Mouse (Mus musculus) left cerebral cortex, postnatal 10 days (tissue): ENCODE results near the gene Atp11b. TPM values are rescaled to one million over a fixed set of nuclear protein-coding genes. Genes with fewer than 3 reads are reported as not detected.

ENCODE experiments used
- DNase-seq, 2 experiments: peaks; one replicate each; pipeline ENCODE4 v3.0.0; 2021 to 2022; ENCODE audit warnings: low spot score in 2 of 2, mixed read lengths in 1 of 2; ENCODE audit errors: extremely low spot score in 1 of 2
- intact Hi-C: fragments of 180-260 bp; cut with DNase I; formaldehyde crosslinking; loops from one replicate; pipeline ENCODE4 v1.15.1; 2025
- total RNA-seq, 2 experiments: library from RNA; stranded (reverse); gene quantifications; 2 replicates each; pipeline ENCODE4 v1.2.3; 2021

Atp11b gene
- total RNA-seq, 2 experiments from 2014 or later, result 183 to 201 TPM

- DNase-seq, result no peak
- intact Hi-C loops, result no loop called here
These were observed 8.8 kb downstream of the Atp11b start for GRCm38 (mm10) chr3:35762735-35763134.

- intact Hi-C loops, result no loop called here
- DNase-seq, result no peak
These were observed 11.0 kb downstream of the Atp11b start for GRCm38 (mm10) chr3:35764637-35765617.

- intact Hi-C loops, result no loop called here
- DNase-seq, result no peak
These were observed 25.8 kb downstream of the Atp11b start for GRCm38 (mm10) chr3:35779748-35780147.

- no peak for DNase-seq
- intact Hi-C loops, result loop anchor here (10.0 kb wide), 1 partner anchor 273 kb away; no protein-coding TSS in a partner anchor
These were observed 48.1 kb downstream of the Atp11b start for GRCm38 (mm10) chr3:35802040-35802439.

GRCm38 (mm10) chr3:35819887-35820286, 66.0 kb downstream of the Atp11b start:
- intact Hi-C loops, result no loop called here

GRCm38 (mm10) chr3:35822036-35822435, 68.1 kb downstream of the Atp11b start:
- no peak for DNase-seq
- intact Hi-C loops, result no loop called here

More at GRCm38 (mm10) chr3:35819887-35820286, 66.0 kb downstream of the Atp11b start:
- DNase-seq, result no peak

GRCm38 (mm10) chr3:35849326-35849725, 95.4 kb downstream of the Atp11b start:
- intact Hi-C loops, result no loop called here
- no peak for DNase-seq

- no peak for DNase-seq
- intact Hi-C loops, result no loop called here
These were observed 129.4 kb downstream of the Atp11b start for GRCm38 (mm10) chr3:35883267-35883666.

- intact Hi-C loops, result no loop called here
- DNase-seq, result no peak
These were observed 135.6 kb downstream of the Atp11b start for GRCm38 (mm10) chr3:35889531-35889930.

GRCm38 (mm10) chr3:35891123-35891522, 137.2 kb downstream of the Atp11b start:
- intact Hi-C loops, result no loop called here
- DNase-seq, result no peak

- intact Hi-C loops, result no loop called here
- no peak for DNase-seq
These were observed 139.2 kb downstream of the Atp11b start for GRCm38 (mm10) chr3:35893156-35893555.

GRCm38 (mm10) chr3:35897900-35898299, 144.0 kb downstream of the Atp11b start:
- no peak for DNase-seq
- intact Hi-C loops, result no loop called here

GRCm38 (mm10) chr3:35899109-35899508, 145.2 kb downstream of the Atp11b start:
- intact Hi-C loops, result no loop called here
- DNase-seq, result no peak

- no peak for DNase-seq
- intact Hi-C loops, result no loop called here
These were observed 146.8 kb downstream of the Atp11b start for GRCm38 (mm10) chr3:35900555-35901204.

Other genes starting within 250 kb of the Atp11b start
- gene Dcun1d1, start 183.3 kb downstream of the Atp11b start, total RNA-seq, result 10 to 100 TPM; 69.2 to 73.8 TPM
- gene Mccc1, start 246.6 kb downstream of the Atp11b start, total RNA-seq, result 10 to 100 TPM; 27.2 to 33.1 TPM